Mouse (Mus musculus): Measurements from ENCODE around the gene Slc25a21.

DNA sequence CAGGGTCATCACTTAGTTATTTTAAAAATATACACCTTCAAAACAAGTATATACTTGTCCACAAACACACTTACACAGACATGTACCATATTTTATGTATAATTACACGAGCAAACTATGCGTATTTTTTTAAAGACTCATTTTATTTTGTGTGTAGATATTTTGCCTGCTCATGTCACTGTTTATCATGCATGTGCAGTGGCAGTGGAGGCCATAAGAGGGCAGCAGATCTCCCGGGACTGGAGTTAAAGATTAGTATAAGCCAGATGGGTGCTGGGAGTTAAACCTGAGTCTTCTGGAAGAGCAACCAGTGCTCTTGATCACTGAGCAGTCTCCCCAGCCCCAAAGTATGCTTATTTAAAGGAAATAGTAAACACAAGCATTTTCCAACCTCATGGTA lies 522.5 kb downstream of the Slc25a21 start:
- TF ChIP-seq CTCF (IDR thresholded peaks at IDR 0.05; ENCODE audit: borderline replicate concordance, insufficient read depth, low read depth, low read length) (peak; percentile 17; the same call in 1 of the 2 replicates), POLR2A (IDR thresholded peaks at IDR 0.05; ENCODE audit: borderline replicate concordance, insufficient read depth, low read length) (no peak)
